Mouse (Mus musculus): ENCODE data around the gene Dnaic1. TPM values are rescaled to one million over a fixed set of nuclear protein-coding genes. Genes with fewer than 3 reads are reported as not detected.

Dnaic1 gene
- total RNA-seq, 2 experiments from 2014 or later: not detected

GRCm38 (mm10) chr4:41658566-41659384 lies 89.2 kb downstream of the Dnaic1 start:
- no peak for ATAC-seq (replicated peaks; ENCODE audit: low FRiP score, poor library complexity, severe bottlenecking)

- ATAC-seq (replicated peaks; ENCODE audit: low FRiP score, poor library complexity, severe bottlenecking): no peak
Observed at GRCm38 (mm10) chr4:41659556-41659955, 90.0 kb downstream of the Dnaic1 start.

- no peak for ATAC-seq (replicated peaks; ENCODE audit: low FRiP score, poor library complexity, severe bottlenecking)
Observed at GRCm38 (mm10) chr4:41660851-41661430, 91.4 kb downstream of the Dnaic1 start.

- no peak for ATAC-seq (replicated peaks; ENCODE audit: low FRiP score, poor library complexity, severe bottlenecking)
Observed at GRCm38 (mm10) chr4:41662723-41663122, 93.1 kb downstream of the Dnaic1 start.

GRCm38 (mm10) chr4:41663614-41664013 lies 94.0 kb downstream of the Dnaic1 start:
- ATAC-seq (replicated peaks; ENCODE audit: low FRiP score, poor library complexity, severe bottlenecking): no peak

- ATAC-seq (replicated peaks; ENCODE audit: low FRiP score, poor library complexity, severe bottlenecking): no peak
Observed at GRCm38 (mm10) chr4:41664533-41664932, 95.0 kb downstream of the Dnaic1 start.

- ATAC-seq (replicated peaks; ENCODE audit: low FRiP score, poor library complexity, severe bottlenecking): no peak
Observed at GRCm38 (mm10) chr4:41665009-41665675, 95.6 kb downstream of the Dnaic1 start.

- no peak for ATAC-seq (replicated peaks; ENCODE audit: low FRiP score, poor library complexity, severe bottlenecking)
Observed at GRCm38 (mm10) chr4:41666646-41667045, 97.1 kb downstream of the Dnaic1 start.

GRCm38 (mm10) chr4:41670836-41671235 lies 101.3 kb downstream of the Dnaic1 start:
- ATAC-seq (replicated peaks; ENCODE audit: low FRiP score, poor library complexity, severe bottlenecking): no peak

GRCm38 (mm10) chr4:41671500-41671899 lies 101.9 kb downstream of the Dnaic1 start:
- no peak for ATAC-seq (replicated peaks; ENCODE audit: low FRiP score, poor library complexity, severe bottlenecking)

GRCm38 (mm10) chr4:41671963-41672480 lies 102.4 kb downstream of the Dnaic1 start:
- ATAC-seq (replicated peaks; ENCODE audit: low FRiP score, poor library complexity, severe bottlenecking): no peak

GRCm38 (mm10) chr4:41672522-41672963 lies 103.0 kb downstream of the Dnaic1 start:
- no peak for ATAC-seq (replicated peaks; ENCODE audit: low FRiP score, poor library complexity, severe bottlenecking)

GRCm38 (mm10) chr4:41673186-41673585 lies 103.6 kb downstream of the Dnaic1 start:
- ATAC-seq (replicated peaks; ENCODE audit: low FRiP score, poor library complexity, severe bottlenecking): no peak

GRCm38 (mm10) chr4:41676248-41677005 lies 106.9 kb downstream of the Dnaic1 start:
- no peak for ATAC-seq (replicated peaks; ENCODE audit: low FRiP score, poor library complexity, severe bottlenecking)

GRCm38 (mm10) chr4:41677006-41677629 lies 107.5 kb downstream of the Dnaic1 start:
- ATAC-seq (replicated peaks; ENCODE audit: low FRiP score, poor library complexity, severe bottlenecking): no peak

- ATAC-seq (replicated peaks; ENCODE audit: low FRiP score, poor library complexity, severe bottlenecking): no peak
Observed at GRCm38 (mm10) chr4:41678863-41679262, 109.3 kb downstream of the Dnaic1 start.

- no peak for ATAC-seq (replicated peaks; ENCODE audit: low FRiP score, poor library complexity, severe bottlenecking)
Observed at GRCm38 (mm10) chr4:41679291-41679690, 109.7 kb downstream of the Dnaic1 start.

GRCm38 (mm10) chr4:41681176-41681575 lies 111.6 kb downstream of the Dnaic1 start:
- no peak for ATAC-seq (replicated peaks; ENCODE audit: low FRiP score, poor library complexity, severe bottlenecking)

- no peak for ATAC-seq (replicated peaks; ENCODE audit: low FRiP score, poor library complexity, severe bottlenecking)
Observed at GRCm38 (mm10) chr4:41681947-41682346, 112.4 kb downstream of the Dnaic1 start.
